Mouse (Mus musculus): ENCODE data around the gene Pdcl3.
"Not testable (repeated sequence)": the region's sequence is repeated elsewhere in the genome, so short reads cannot be mapped to it uniquely, and the experiment has no call there.

The Pdcl3 gene

DNA sequence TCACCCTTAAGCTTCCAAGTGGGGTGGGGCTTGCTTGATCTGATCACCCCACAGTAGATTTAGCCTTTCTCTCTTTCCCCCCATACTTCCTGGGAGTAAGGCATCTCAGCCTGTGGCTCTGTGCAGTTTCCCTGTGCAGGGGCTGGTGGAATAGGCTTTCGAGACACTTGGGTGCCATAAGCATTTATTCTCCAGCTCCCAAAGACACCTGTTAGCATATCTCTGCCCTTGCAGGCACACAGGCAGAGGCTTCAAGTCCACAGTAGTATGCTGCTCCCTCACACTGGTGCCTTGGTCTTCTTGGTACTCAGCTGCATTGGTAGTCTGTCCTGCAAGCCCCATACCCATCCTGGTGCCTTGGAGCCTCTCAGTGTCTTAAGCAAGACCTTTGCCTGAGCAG is 40.4 kb downstream of the Pdcl3 start:
- DNase-seq = no peak

DNA sequence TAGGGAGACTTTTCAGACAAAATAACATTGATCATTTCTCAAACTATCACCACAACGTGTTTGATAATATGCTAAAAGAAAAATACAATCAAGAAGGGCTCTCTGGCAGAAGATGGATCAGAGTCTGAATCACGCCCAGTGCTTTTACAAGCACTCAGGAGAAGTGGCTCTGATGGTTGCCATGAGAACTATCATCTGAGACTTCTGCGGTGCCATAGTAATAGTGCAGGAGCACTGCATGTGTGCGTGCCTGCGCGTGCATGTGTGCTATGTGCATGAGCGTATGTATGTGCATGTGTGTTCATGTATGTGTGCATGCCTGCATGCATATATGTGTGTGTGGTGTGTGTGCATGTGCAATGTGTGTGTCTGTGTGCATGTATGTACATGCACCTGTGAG is 43.8 kb downstream of the Pdcl3 start:
- DNase-seq = peak; percentile 22

DNA sequence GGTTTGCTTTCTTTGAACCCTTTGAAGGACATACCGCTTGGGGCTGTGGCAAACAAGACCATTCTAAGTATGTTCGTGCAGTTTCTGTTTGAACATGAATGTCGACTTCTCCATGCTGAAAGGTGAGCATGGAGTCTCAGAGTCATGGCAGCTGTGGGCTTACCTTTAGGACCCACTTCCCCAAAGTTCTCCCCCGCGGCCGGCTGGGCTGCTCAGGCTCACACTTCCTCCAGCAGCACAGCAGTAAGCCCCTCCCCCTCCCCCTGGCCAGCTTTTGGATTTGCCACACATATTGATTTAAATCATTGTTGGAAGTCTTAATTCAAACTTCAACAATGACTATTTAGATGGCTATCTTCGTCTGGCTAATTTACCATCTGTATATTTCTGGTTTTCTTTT is 44.7 kb downstream of the Pdcl3 start:
- no peak for DNase-seq

DNA sequence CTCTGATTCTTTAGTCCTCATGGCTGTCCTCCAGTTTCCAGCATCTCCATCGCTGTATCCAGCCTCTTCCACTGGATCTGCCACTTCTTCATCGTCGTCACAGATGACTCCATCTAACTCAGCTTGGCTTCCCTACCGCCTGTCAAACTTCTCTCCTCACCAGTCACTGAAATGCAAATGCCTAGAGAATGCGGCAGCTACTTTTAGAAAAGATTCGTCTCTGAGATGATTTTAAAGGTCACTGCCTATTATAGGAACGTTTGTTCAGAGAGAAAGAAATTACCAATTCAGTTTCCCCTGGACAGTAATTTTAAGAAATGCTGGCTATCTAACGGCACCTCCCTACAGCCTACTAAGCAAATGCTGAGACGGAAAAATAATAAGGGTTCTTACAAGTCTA is 50.4 kb downstream of the Pdcl3 start:
- no peak for DNase-seq

DNA sequence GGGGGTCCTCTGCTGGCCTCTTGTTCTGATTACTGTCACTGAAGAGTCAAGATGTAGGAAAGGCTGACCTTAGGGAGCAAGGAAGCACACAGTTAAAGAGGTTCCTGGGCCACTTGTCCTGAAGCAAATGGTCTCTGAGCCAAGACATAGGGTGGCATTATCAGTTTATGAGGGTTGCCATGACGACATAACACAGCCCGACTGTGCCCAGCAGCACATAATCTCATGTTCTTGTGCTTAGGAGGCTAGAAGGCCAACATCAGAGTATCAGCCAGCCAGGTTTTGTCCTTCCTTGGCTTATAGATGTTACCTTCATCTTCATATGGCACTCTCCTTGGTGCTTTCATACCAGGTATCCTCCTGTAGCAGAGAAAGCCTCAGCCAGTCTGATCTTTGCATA is 56.8 kb downstream of the Pdcl3 start:
- no peak for DNase-seq

DNA sequence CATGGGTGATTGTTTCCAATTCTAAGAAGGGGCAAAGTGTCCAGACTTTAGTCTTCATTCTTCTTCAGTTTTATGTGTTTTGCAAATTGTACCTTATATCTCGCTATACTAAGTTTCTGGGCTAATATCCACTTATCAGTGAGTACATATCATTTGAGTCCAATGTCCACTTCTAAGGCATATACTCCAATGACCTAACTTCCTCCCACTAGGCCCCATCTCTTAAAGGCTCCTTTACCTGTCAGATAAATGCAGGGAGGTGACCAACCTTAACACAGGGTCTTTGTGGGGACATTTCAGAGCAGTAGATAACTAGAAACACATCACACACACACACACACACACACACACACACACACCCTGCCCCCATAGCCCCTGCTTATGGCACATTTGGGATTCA is 59.0 kb downstream of the Pdcl3 start:
- not testable (repeated sequence) for DNase-seq

DNA sequence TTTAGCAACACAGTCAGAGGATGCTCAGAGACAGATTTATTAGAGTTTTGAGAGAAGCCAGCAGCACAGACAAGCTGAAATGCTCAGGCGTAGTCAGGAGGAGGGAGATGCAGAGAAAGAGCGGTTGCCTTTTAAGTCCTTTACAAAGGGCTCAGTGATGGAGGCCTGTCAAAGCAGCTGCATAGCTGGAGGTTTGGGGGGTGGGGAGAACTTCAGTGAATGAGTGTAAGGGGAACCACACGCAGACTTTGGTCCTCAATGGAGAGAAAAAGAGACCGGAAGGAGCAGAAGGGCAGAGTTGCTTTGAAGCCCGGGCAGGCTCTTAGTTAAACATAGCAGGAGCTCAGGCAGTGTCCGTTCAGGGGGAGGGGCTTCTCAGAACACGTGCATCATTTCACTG is 61.3 kb downstream of the Pdcl3 start:
- DNase-seq = no peak
